Mouse (Mus musculus) megakaryocyte, embryonic 14.5 days (primary cell): Measurements from ENCODE around the gene Mthfd1l. TPM values are rescaled to one million over a fixed set of nuclear protein-coding genes. Genes with fewer than 3 reads are reported as not detected.
"Not testable (repeated sequence)": the region's sequence is repeated elsewhere in the genome, so short reads cannot be mapped to it uniquely, and the experiment has no call there.

ENCODE experiments used
- H3K27me3 ChIP-seq: replicated peaks from 2 replicates; pipeline ENCODE3; 2012; ENCODE audit warnings: inconsistent platforms
- H3K36me3 ChIP-seq: replicated peaks from 2 replicates; pipeline ENCODE3; 2012; ENCODE audit warnings: low read length, inconsistent platforms, mixed read lengths
- H3K4me1 ChIP-seq: 2 replicates; pipeline ENCODE4 v1.6.1; 2012; ENCODE audit warnings: inconsistent platforms
- H3K4me3 ChIP-seq: replicated peaks from 2 replicates; pipeline ENCODE3; 2012; ENCODE audit warnings: moderate library complexity, mild to moderate bottlenecking, inconsistent platforms
- H3K9me3 ChIP-seq: 2 replicates; pipeline ENCODE4 v1.6.1; 2012; ENCODE audit warnings: inconsistent platforms
- FLI1 ChIP-seq: IDR thresholded peaks from 2 replicates; pipeline ENCODE4 v1.6.1; 2012; ENCODE audit warnings: low read length, inconsistent platforms, mixed read lengths
- GATA1 ChIP-seq: IDR thresholded peaks from 3 replicates; pipeline ENCODE4 v1.6.1; 2012; ENCODE audit warnings: mixed read lengths, low read length, inconsistent platforms, borderline replicate concordance
- polyA plus RNA-seq: library from polyadenylated mRNA; stranded (reverse); fragments of >175 nt; gene quantifications from 2 replicates; pipeline ENCODE4 v1.2.3, GENCODE M21; 2012; ENCODE audit warnings: low replicate concordance; ENCODE audit not compliant: insufficient read depth

Gene Mthfd1l
- polyA plus RNA-seq, 1 experiment: 11.9 TPM

DNA sequence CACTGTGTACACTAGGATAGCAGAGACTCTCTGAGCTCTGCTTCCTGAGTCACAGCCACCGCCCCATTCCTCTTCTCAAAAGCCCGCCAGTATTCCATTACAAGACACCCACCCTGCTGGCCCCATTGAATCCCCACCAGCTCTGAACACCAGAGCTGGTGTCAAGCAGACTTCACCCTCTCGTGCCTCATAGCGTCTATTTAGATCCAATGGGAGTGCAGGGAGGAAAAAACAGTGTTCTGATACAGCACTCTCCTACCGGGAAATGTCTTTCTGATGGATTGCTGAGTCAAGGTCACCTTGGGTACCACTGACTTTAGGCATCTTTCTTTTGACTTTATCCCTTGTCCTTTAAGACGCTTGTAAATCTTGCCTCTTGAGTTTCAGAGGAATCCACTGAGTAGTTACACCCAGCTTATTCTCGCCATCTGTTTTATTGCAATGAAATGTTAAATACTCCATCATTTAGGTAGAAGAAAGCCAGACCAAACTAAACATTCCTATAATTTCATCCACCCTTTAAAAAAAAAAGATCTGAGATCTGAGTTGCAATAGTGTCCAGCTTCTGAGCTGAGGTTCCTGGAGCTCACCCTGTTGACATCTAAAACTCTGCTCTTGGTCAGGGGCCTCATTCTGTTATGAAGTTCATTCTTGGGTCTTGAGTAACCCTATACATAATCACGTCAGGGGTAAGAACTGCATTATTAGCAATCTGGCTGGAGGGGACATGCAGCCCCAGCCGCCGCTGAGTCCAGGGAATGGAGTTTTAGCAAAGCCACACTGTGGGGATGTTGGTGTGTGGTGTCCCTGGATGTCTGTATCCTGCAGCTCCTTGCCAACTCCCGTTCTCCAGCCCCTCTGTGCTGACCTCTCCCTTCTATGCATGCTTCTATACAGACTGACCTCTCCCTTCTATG, 88.4 kb downstream of the Mthfd1l start:
- Histone ChIP-seq H3K4me1 (peaks cover 3% of the 10 kb centered on the region; the same call in 1 of the 2 replicates), H3K36me3 (peaks cover 92% of the 10 kb centered on the region), H3K27me3 (no peaks in the 10 kb centered on the region), H3K4me3 (no peak overlapping the region), H3K9me3 (no peaks in the 10 kb centered on the region)
- TF ChIP-seq FLI1 (no peak), GATA1 (no peak)

DNA sequence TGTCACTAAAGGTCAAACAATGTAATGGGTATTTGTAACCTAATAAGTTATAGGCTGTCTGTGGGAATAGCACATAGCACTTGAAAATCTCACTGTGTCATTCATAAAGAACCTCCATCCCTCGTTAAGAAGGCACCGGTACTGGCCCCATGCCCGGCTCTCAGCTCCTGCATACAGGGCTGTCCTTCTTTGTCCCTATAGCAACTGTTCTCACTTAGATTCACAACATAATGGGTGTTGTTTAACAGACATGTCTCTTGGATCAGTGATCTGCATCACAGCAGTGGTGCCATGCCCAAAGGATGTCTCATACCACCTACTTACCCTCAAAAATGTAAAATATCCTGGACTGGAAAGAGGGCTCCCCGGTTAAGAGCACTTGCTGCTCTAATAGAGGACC, 90.6 kb downstream of the Mthfd1l start:
- TF ChIP-seq FLI1 (no peak), GATA1 (no peak)
- Histone ChIP-seq H3K4me3 (no peak overlapping the region), H3K27me3 (no peaks in the 10 kb centered on the region), H3K4me1 (peaks cover 3% of the 10 kb centered on the region; the same call in 1 of the 2 replicates), H3K36me3 (peaks cover 85% of the 10 kb centered on the region), H3K9me3 (no peaks in the 10 kb centered on the region)

DNA sequence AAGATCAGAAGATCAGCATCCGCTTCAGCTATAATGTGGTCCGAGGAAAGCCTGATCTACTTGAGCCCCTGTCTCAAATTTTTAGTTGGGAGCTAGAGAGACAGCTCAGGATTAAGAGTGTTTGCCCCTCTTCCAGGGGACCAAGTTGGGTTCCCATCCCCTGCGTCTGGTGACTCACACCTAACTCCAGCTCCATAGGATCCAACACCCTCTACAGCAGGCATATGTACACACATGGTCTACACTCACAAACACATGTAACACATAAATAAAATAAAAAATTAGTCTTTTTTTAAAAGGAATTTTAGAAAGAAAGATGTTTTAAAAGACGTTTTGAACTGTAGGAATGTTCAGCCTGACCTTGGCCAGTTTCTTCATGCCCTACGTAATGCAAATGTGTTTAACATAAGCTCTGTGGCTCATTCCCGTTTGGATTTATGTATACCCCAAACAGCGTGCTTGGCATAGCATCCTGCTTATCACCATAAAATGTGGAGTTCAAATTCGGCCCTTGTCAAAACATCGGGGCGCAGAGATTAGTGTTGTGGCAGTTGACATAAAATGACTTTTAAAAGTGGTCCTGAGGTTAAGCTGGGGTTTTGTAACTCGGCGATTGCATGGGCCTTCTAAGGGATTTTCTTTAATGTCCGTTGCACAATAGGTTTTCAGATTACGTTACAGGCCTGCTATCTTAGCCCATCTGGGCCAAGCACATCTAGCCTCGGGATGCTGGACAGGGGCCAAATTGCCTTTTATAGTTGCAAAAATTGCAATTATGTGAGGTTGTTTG, 92.6 kb downstream of the Mthfd1l start:
- TF ChIP-seq GATA1: no peak
- TF ChIP-seq FLI1: no peak
- Histone ChIP-seq H3K4me3 (no peak overlapping the region), H3K4me1 (peaks cover under 1% of the 10 kb centered on the region; the same call in 1 of the 2 replicates), H3K9me3 (no peaks in the 10 kb centered on the region), H3K36me3 (peaks cover 88% of the 10 kb centered on the region), H3K27me3 (no peaks in the 10 kb centered on the region)

DNA sequence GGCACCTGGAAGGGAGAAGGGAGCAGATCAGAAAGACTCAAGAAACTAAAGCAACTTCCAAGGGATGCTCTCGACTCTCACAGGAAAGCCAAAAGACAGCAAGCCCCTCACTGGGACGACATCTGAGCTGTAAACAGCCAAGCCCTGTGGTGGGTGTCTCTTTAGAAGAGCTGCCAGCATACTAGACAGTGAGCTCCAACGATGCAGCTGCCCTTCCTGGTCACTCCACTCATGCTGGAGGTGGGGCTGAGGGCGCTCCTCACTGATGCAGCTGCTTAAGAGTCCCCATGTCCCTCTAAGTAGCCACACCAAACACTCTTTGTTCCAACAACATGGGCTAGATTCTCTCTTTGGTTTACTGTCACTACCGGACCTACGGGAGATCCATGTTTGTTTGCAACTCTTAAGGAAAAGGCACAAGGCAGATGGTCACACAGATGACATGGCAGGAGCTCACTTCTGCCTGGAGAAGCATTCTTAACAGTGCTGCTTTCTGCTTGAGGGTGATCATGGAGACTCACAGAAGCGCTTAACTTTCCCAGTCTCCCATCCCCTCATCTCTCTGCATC, 96.4 kb downstream of the Mthfd1l start:
- H3K36me3 ChIP-seq: peaks cover 79% of the 10 kb centered on the region

DNA sequence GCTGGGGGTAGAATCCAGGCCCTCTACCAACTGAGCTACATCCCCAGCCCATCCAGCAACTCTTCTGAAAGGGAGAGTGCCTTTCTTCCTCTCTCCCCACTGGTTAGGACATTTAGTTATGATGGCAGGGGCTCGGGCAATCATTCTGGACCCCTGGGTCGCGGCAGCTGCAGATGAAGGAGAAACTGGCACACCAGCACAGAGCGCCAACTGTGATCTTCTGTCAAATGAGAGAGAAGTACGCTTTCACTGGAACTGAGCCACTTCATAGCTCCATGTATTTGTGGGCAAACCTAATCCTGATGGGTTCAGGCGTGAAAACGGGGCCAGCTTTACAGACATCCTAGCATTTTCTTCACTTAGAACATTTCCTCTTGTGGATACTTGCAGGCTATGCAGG, 97.1 kb downstream of the Mthfd1l start:
- Histone ChIP-seq H3K27me3 (no peaks in the 10 kb centered on the region), H3K36me3 (peaks cover 77% of the 10 kb centered on the region), H3K4me1 (peaks cover 4% of the 10 kb centered on the region; the same call in 1 of the 2 replicates), H3K9me3 (no peaks in the 10 kb centered on the region), H3K4me3 (no peak overlapping the region)
- TF ChIP-seq GATA1 (no peak), FLI1 (no peak)

More for the DNA sequence above, 96.4 kb downstream of the Mthfd1l start:
- Histone ChIP-seq H3K9me3 (no peaks in the 10 kb centered on the region), H3K4me3 (no peak overlapping the region), H3K4me1 (peaks cover 4% of the 10 kb centered on the region; the same call in 1 of the 2 replicates), H3K27me3 (no peaks in the 10 kb centered on the region)
- TF ChIP-seq FLI1: no peak
- TF ChIP-seq GATA1: no peak

DNA sequence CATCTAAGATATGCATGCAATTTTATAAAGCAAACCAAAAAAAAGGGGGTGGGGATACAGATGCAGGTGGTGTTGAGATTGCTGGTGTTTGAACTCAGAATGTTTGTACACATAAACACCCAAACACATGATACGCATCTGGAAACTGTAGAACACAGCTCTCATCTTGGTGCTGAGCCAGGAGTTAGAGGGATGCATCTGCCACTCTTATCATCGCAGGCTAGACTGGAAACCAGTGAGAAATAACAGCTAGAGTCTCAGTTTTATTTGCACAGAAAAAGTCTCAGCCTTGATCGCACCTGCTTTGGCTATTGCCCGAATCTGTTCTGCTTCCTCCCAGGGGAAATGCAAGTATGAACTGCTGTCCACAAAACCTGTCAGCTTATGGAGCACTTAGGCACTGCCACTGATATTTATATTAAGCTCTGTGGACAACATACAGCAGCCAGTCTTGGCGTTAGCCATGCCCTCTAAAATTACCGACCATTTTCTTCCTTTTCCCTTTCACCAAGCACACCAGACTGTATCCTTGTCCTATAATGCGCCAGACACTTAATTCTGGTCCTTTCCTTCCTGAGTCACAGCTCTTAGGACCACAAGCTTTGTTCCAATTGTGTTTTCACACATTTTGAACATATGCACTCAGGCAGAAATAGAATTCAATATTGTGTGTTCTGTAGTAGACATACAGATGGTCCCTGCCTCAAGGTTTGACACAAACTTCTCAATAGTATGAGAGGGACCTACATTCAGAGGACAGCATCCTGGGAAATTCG, 98.3 kb downstream of the Mthfd1l start:
- no peaks in the 10 kb centered on the region for H3K9me3 ChIP-seq
- H3K36me3 ChIP-seq: peaks cover 77% of the 10 kb centered on the region
- H3K4me1 ChIP-seq: peaks cover 4% of the 10 kb centered on the region; the same call in 1 of the 2 replicates
- no peak overlapping the region for H3K4me3 ChIP-seq
- TF ChIP-seq FLI1 (no peak), GATA1 (no peak)
- H3K27me3 ChIP-seq: no peaks in the 10 kb centered on the region

DNA sequence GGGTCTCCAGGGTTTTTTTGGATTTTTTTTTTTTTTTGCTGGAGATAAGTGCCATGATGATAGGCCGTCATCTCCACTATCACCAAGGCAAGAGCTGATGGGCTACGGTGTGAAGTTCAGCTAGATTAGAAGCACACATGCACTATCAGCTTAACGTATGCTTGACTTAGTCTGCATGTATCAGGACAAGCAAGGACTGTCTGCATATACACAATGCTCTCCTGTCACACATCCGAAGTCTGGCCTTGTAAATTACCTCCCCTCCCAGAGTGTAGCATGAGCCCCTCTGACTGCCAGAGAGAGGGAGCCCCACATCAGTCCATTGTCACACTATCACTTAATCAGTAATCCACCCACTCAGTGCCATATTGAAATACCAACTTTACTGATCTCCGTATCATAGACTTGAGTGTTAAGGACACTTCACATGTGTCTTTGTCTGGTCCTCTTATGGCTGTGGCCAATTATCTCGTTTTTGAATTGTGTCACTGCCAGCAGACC, 99.0 kb downstream of the Mthfd1l start:
- Histone ChIP-seq H3K4me3 (no peak overlapping the region), H3K9me3 (no peaks in the 10 kb centered on the region), H3K36me3 (peaks cover 82% of the 10 kb centered on the region), H3K4me1 (peaks cover 5% of the 10 kb centered on the region; the same call in 1 of the 2 replicates), H3K27me3 (no peaks in the 10 kb centered on the region)
- TF ChIP-seq GATA1 (no peak), FLI1 (no peak)

DNA sequence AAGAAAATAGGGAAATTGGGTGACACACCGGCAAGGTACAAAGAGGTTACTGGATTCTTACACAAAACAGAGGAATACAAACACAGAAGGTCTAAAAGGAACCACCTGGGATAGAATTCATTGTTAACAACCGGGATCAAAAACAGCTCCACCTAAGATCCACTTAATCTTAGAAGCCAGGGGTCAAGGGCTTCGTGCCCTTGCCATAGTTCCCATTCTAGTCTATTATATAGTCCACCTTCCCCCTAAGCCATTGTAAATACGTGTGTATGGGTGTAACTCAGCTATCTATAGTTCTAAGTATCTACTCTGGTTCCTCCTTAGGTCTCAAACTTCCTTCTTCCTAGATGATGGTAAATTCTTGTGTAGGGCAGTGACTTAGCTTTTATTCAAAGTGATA, 99.6 kb downstream of the Mthfd1l start:
- not testable (repeated sequence) for H3K9me3 ChIP-seq, H3K4me3 ChIP-seq, H3K27me3 ChIP-seq
- peaks cover 11% of the 10 kb centered on the region for H3K4me1 ChIP-seq
- peaks cover 82% of the 10 kb centered on the region for H3K36me3 ChIP-seq
